Mouse (Mus musculus): ENCODE data around the gene Cgref1.
A peak's percentile ranks its signal among the peaks of the same experiment; 100 is the strongest.

Cgref1 gene

GRCm38 (mm10) chr5:30915974-30916433 lies 29.4 kb downstream of the Cgref1 start:
- peak; percentile 86 for DNase-seq

GRCm38 (mm10) chr5:30915456-30915855 lies 29.9 kb downstream of the Cgref1 start:
- no peak for DNase-seq

GRCm38 (mm10) chr5:30914849-30915248 lies 30.5 kb downstream of the Cgref1 start:
- DNase-seq, result no peak

- DNase-seq, result no peak
Measured at GRCm38 (mm10) chr5:30914101-30914635, 31.2 kb downstream of the Cgref1 start.

GRCm38 (mm10) chr5:30913060-30913841 lies 32.1 kb downstream of the Cgref1 start, which contains the start of gene Emilin1:
Gene Emilin1, plus strand, starts transcription at chr5:30913402.
- peak; percentile 73 for DNase-seq

- DNase-seq, result peak; percentile 25
Measured at GRCm38 (mm10) chr5:30912156-30912555, 33.2 kb downstream of the Cgref1 start.

- no peak for DNase-seq
Measured at GRCm38 (mm10) chr5:30910481-30910880, 34.9 kb downstream of the Cgref1 start.

GRCm38 (mm10) chr5:30909863-30910262 lies 35.5 kb downstream of the Cgref1 start:
- no peak for DNase-seq

- DNase-seq, result peak; percentile 8
Measured at GRCm38 (mm10) chr5:30909300-30909659, 36.1 kb downstream of the Cgref1 start.

GRCm38 (mm10) chr5:30908426-30909299 lies 36.7 kb downstream of the Cgref1 start:
- DNase-seq, result peak; percentile 15

- DNase-seq, result peak; percentile 98
Measured at GRCm38 (mm10) chr5:30907413-30908059, 37.9 kb downstream of the Cgref1 start, which contains the start of gene Ost4. Gene Ost4, minus strand, starts transcription at chr5:30907788.

GRCm38 (mm10) chr5:30901860-30902259 lies 43.5 kb downstream of the Cgref1 start:
- no peak for DNase-seq

GRCm38 (mm10) chr5:30890375-30890774 lies 55.0 kb downstream of the Cgref1 start:
- no peak for DNase-seq

GRCm38 (mm10) chr5:30889088-30889754 lies 56.2 kb downstream of the Cgref1 start:
- no peak for DNase-seq

- DNase-seq, result peak; percentile 92
Measured at GRCm38 (mm10) chr5:30888337-30889087, 56.9 kb downstream of the Cgref1 start, which contains the start of gene Agbl5. Gene Agbl5, plus strand, starts transcription at chr5:30888694.

GRCm38 (mm10) chr5:30887858-30888336 lies 57.5 kb downstream of the Cgref1 start:
- peak; percentile 95 for DNase-seq

GRCm38 (mm10) chr5:30887331-30887761 lies 58.0 kb downstream of the Cgref1 start:
- DNase-seq, result peak; percentile 64

- no peak for DNase-seq
Measured at GRCm38 (mm10) chr5:30886731-30887130, 58.7 kb downstream of the Cgref1 start.

GRCm38 (mm10) chr5:30886209-30886608 lies 59.2 kb downstream of the Cgref1 start:
- DNase-seq, result no peak

Measured in lung, postnatal 14 days (tissue).